Mouse (Mus musculus): ENCODE measurements around the gene Astl. TPM values are rescaled to one million over a fixed set of nuclear protein-coding genes. Genes with fewer than 3 reads are reported as not detected.
"Not testable (repeated sequence)": the region's sequence is repeated elsewhere in the genome, so short reads cannot be mapped to it uniquely, and the experiment has no call there.

Gene Astl
- under 1 TPM in 1 of 2 experiments, not detected in 1; 0.16 TPM for total RNA-seq (2021)
- long read RNA-seq, experiment 1: 0 reads
- long read RNA-seq, experiment 2: 0 reads

DNA sequence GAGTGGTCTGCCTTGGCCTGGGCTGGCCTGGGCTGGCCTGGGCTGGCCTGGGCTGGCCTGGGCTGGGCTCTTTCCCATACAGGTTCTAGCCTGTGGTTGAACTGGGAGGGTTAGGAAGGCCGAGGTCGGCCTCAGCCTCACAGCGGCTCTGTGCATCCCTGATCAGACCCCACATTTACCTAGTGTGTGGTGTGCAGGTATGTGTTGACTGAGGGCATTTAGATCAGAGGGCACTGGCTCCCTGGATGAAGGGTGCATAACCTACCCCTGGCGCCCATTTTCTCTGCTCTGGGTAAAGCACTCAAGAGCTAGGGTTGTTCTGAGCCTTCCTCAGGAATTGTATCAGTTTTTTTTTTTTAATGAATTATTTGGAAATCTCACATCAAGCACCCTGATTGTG is at the start of gene Astl:
Astl (plus strand) TSS at position 224 of the 400 bp plus-strand sequence.
- no peak for DNase-seq

DNA sequence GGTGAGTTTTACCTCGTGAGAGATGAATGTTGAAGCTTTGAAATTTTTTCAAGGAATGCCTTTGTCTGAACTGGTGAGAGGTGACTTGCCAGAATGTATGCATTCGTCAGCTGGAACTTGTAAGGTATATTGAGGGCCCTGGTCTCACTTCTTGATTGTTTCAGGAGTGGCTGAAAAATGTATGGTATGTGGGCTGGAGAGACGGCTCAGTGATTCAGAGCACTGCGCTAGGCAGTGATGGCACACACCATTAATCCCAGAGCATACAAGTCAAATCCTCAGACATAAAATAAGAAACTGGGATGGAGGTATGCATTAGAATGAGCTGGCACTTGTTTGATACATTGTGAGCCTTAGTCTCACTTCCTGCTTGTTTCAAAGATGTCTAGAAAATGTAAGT is 46.2 kb upstream of the Astl start:
- no peak for DNase-seq

DNA sequence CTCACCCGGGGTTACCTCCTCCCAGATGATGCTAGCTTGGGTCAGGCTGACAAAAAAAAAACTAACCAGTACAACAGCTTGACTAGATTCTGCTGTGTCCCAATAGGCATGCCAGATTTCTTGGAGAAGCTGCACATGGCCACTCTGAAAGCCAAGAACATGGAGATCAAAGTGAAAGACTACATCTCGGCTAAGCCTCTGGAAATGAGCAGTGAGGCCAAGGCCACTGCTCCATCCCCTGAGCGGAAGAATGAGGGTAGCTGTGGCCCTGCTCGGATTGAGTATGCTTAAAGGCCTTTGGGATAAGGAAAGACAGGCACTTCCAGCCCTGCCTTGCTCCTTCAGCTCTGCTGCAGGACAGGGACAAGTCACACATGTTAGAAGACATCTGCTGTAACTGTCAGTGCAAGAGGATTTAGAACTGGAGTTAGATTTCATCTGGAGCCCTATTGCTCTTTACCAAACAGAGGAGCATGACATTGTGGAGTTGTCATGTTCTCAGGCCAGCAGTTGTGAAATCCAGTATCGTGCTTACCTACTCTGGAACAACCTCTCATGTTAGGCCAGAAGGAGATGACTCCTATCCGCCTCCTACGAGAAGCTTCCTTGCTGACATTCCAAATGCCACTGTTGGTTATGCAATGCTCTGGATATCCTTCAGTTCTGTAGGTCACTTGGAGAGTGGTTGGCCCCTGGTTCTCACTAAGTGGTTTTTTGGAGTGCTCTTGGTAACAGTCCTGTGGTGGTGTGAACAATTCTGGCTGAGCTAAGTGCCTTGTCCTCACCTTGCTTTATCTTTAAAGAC is 41.2 kb upstream of the Astl start:
- no peak for DNase-seq

DNA sequence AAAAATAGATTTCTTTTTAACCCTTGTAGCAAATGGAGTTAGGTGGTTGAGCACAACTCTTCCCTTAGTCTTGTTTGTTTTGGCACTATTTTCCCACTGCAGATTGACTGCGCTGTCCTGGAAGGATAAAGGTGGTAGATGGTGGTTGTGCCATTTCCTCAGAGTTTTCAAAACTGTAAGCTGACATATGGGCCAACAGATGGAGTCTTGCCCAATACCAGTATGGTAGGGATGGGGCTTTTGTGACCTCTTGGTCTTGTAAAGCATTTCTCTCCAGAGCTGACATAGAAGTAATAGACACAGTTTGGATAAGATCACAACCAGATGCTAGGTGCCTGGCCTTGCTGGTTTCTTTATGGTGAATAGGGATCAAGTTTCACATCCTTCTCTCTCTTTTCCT is 40.4 kb upstream of the Astl start:
- no peak for DNase-seq

DNA sequence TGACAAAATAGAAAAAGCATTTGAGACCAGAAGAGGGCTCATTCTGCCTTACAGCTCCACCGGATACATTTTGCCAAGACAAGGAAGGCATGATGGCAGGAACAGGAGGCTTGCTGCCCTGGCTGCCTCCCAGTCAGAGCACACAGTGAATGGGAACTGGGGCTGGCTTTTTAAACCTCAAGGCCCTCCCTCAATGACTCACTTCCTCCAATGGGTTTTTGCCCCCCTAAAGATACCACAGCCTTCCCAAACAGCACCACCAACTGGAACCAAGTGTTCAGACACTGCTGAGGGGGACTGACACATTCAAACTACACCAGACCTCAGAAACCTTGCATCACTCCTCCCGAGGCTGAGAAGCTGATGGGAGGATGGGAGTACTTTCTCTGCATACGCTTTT is 37.7 kb upstream of the Astl start:
- no peak for DNase-seq

DNA sequence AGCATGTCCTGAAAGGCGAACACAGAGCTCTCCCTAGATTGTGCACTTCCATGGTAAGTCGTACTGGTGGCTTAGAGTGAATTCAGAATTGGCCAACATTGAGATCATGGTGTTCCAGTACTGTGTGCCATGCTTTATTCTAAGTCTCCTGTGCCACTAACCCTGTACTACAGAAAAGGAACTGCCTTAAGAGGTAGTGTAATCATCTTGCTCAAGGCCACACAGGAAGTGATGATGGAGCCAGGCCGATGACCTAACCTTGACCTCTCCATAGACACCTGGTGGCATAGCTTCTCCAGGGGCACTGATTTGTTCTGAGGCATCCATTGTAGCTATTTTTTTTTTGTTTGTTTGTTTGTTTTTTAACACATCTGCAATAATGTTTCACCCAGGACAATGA is 36.6 kb upstream of the Astl start:
- DNase-seq: no peak

DNA sequence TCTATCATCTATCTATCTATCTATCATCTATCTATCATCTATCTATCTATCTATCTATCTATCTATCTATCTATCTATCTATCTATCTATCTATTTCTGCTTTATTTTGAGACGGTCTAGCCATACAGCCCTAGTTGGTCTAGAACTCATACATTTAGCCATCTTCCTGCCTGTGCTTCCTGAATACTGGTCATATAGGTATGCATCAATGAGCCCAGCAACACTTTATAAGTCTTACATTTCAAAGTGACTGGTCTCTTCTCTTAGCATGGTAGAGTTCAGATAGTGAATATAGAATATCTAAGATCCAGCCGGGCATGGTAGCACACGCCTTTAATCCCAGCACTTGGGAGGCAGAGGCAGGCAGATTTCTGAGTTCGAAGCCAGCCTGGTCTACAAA is 34.2 kb upstream of the Astl start:
- not testable (repeated sequence) for DNase-seq

DNA sequence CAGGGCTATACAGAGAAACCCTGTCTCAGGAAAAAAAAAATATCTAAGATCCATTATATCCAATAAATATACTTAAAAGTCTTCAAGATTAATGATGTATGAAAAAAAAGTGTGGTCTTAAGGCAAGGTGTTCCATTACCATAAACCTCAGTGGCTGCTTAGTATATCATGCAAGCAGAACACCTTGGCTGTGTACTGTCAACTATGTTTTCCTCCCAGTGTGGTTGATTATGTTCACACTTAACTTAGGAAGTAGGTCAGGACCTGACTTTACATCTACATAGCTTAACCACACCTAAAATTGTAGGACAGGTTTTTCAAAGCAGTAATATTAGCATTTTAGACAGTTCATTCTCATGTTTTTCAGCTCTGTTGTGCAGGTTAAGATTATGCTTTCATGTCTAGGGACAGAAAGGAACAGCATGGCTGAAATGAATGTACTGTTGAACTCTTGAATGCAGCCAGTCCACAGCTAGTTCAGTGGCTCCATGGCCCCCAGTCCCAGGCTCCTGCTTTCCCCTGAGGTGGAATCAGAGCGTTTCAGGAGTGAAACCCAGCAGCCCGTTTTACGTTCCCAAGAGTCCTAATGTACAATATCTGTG is 33.7 kb upstream of the Astl start:
- no peak for DNase-seq

DNA sequence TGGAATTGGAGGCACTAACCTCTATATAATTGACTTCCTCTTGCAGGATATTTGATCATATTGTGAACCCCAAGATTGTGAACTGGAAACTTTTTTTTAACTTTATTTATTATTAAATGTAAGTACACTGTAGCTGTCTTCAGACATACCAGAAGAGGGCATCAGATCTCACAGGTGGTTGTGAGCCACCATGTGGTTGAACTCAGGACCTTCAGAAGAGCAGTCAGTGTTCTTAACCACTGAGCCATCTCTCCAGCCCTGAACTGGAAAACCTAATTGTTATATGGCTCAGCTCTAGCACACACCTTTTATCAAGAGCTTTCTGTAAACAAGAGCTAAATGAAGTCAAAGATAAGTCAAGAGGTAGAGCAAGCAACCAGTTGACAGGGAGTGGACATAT is 32.3 kb upstream of the Astl start:
- DNase-seq: no peak

DNA sequence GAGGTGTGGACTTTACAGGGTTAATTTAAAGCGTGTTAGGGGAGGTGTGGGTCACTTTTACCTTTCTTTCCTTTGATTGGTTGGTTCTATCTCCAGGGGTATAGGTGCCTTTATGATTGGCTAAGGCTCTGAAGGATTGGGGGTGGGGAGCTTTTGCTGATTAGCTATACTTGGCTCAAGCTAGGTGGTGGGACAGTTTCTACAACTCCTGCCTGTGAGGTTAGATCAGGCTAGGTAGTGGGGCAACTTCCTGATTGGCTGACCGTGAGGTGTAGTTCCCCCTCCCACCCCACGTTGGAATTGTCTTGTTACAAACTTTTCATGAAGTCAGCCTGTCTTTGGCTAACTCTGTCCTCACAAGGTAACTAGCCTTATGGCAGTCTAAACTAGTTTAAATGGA is 31.3 kb upstream of the Astl start:
- DNase-seq: no peak

DNA sequence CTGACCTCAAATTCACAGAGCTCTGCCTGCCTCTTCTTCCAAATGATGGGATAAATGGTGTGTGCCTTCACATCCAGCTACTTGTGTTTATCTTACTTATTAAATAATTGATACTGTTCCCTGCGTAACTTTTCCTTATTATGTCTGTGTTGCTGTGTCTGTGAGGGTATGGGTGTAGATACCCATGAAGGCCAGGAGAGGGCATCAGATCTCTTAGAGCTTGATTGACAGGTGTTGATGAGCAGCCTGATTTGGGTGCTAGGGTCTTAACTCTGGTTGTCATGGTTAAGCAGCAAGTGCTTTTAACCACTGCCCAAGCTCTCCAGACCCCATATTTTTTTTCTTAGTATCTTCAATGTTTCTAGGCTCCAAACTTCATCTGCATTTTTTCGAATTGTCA is 29.8 kb upstream of the Astl start:
- no peak for DNase-seq

DNA sequence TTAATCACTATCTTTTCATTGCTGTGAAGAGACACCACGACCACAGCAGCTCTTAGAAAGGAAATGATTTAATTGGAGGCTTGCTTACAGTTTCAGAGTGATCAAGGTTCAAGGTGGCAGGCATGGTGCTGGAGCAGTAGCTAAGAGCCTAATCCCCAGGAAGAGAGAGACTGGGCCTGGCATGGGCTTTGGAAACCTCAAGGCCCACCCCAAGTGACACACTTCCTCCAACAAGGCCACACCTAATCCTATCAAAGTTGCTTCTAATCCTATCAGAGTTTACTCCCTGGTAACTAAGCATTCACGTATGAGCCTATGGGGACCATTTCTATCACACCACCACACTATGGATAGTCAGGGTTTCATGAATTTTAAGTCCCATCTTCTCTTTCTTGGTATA is 28.2 kb upstream of the Astl start:
- no peak for DNase-seq

DNA sequence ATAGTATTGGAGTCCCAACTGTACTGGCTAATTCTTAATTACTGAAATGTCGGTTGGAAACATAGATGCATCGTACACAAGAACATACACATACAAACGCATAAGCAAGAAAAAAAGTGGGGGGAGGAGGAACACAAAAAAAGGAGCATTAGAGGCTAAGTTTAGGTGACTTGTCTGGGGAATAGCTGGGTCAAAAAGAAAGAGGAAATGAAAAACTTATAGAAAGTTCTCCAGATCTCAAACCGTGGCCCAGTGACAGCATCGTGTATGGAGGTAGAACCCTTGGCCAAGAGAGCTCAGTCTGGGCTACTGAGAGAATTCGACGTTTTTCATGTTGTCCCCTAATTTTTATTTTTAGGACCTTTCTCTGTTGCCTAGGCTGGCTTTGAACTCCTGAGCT is 27.8 kb upstream of the Astl start:
- DNase-seq: no peak

DNA sequence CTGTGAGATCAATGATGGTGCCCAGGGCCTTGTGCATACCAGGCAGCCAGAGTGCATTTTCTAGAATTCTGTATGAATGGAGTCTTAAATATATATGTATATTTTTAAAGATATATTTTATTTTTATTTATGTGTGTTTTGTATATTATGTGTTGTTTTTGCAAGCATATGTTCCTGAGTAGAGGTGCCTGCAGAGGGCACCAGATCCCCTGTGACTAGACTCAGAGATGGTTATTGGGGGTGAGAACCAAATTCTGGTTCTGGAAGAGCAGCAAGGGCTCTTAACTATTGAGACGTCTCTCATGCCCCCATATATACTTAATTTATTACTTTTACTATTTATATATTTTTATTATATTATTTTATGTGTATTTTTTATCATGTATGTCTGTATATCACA is 27.2 kb upstream of the Astl start:
- DNase-seq: no peak

DNA sequence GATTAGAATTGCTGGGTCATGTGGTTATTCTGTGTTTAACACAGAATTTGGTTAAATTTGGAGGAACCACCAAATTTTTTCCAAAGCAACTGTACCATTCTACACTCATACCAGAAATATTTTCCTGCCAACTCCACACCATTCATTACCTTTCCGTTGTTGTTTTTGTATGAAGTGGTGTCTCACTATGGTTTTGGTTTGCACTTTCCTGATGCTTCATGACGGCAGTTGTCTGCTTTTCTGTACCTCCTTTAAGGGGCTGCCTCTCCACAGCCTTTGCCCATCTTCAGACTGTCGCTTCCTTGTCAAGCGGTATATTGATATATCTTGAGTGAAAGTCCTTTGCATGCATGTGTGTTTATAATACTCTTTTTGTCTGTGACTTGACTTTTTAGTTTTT is 25.6 kb upstream of the Astl start:
- no peak for DNase-seq

DNA sequence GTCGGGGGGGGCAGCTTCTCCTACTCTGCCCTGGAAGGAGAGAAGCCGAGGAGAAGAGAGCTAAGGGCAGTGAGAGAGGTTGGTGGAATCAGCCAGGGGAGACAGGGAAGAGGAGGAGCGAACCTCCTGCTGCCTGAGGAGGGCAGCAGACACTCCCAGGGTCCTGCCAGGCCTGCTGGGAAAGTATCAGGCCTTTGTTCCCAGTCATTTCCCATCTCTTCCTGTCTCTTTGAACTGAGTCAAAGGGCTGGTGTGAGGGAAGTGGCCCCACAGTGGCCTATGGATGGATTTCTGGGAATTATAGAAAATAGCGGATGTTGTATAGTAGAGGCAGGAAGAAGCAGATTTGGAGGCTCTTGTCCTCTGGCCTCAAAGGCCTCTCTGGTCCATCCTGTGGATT is 24.6 kb upstream of the Astl start:
- DNase-seq: no peak

DNA sequence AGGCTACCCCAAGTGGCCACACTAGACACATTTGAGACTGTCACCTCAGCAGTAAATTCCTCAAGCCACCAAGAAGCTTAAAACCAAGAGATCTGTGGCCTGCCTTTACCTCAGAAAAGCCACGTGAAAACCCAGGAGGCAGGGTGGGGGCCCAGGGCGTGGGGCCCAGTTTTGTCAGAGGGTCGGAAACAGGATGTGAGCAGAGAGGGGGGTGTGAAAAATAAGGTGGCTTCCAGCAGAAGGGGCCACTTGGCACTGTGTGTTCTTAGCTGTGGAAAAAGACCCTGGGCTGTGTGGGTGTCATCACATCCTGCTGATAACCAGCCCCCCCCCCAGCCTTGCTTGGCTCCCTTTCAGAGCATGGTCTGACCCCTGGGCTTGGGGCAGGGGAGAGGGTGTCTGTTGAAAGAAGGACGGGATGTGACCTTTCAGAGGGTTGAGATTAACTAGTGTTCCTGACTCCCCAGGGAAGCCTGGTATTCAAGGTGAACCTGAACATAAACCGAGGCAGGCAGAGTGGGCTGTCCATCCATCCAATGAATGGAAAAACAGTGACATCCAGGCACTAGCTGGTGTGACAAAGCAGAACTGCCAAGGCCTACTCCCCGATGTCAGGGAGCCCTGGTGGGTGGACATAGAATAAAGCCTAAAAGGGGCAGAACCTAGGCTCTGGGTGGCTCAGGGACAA is 23.8 kb upstream of the Astl start:
- no peak for DNase-seq

DNA sequence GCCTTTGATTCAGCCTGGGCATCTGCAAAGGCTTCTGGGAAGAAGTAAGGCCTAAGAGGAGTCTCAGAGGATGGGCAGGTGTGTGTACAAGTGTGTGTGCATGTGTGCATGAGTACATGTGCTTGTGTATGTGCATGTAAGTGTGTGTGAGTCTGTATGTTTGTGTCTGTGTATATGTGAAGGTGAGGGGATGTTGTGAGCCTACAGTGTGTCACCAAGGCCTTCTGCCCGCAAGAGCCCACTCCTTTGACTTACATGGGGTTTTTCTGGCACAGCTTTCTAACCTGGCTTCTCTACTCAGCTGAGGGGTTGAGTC is 23.3 kb upstream of the Astl start:
- no peak for DNase-seq

DNA sequence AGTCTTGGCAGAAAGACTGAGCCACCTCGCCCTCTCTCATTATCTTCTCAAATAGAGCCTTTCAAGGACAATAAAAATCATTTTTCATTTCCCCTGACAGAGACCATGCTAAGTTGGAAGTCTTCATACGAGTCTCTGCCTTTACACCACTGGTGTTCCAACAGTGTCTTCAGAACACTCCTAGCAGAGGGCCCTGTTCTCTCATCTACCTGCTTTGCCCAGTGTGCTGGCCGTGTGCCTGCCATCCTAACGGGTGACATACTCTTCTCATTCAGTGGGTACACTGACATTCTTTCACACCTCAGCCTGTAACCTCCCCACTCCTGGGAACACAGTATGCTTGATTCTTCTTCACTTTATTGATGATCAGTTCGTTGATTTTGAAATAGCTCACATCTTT is 22.0 kb upstream of the Astl start:
- DNase-seq: no peak

DNA sequence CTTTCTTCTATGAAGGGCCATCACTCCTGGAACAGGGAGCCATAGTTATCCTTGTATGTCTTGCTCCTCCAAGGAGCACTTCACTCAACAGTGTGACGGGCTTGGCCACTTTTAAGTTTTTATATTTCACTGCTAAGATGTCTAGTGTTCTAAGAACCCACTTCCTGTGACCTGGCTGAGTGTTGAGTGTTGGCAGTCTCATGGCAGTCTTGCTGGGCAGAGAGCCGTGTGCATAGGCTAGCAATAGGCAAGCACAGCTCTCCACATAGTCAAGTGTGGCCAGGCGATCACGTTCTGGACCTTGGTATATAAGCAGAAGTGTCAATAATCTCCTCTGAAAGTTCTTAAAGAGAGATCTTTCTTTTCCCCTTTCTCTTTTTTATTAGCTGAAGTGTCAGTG is 20.3 kb upstream of the Astl start:
- no peak for DNase-seq

DNA sequence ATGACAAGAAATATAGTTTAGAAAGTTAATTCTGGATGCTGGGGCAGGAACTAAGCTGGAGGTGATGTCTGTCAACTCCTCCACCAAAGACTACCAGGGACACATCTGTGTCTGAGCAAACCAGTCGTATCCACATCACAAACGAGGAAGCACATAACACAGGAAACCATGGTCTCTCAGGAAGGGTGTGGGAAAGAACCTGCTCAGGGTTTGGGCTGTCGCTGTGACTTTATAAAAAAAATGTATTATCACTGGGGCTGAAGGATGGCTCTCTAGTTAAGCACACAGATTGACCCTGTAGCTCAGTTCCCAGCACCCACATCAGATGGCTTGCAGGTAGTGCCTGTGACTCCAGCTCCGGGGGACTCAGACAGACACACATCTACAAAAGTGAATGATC is 19.4 kb upstream of the Astl start:
- DNase-seq: no peak

DNA sequence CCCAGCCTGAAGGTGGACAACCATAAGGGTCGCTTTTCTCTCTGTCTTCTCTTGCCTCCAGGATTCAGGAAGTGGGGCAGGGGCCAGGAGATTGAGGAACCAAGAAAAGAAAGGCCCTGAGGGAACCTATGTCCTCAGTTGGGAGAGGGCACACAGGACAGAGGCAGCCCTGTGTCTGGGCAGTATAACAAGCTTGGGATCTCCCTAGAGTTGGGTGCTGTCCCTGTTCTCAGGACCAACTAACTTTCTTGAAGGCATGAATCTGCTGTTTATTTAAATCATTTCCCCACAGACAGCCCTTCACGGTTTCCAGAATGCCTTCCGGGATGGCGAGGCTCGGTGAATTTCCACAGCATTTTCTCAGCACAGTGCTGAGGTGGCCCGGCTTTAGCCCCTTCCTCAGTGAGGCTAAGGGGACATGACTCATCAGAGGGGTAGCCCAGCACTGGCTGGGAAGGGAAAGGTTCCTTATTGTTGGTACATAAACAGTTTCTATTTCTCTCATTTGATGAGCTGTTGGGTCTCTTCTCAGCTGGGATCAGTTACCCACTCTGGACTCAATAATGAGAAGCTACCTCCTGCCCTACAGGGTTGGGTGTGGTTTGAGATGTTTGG is 15.7 kb upstream of the Astl start:
- no peak for DNase-seq

DNA sequence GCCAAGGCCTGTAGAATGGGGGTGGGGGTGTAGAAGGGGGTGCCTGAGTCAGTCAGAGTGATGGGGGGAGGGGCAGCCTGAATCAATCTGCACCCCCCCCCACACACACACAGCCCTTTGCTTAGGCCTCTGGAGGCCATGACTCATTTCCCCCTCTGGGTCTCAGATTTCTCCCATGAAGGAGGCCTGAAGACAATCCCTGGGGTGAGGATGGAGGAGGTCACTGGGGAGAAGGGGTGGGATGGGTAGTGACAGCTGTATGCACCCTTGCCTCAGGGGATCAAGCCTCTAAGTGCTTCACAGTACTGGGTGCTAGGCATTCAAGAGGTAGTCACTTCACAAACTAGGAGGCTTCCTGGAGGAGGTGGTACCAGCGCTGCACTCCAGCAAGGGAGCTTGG is 14.8 kb upstream of the Astl start:
- DNase-seq: no peak
